Mouse (Mus musculus): ENCODE measurements at regions not wholly inside any gene's neighbourhood (a gene's known extent, or its start where the extent isn't known, plus 50 kb on each side); places are given as distances from the start of the nearest gene placed in this dataset.

DNA sequence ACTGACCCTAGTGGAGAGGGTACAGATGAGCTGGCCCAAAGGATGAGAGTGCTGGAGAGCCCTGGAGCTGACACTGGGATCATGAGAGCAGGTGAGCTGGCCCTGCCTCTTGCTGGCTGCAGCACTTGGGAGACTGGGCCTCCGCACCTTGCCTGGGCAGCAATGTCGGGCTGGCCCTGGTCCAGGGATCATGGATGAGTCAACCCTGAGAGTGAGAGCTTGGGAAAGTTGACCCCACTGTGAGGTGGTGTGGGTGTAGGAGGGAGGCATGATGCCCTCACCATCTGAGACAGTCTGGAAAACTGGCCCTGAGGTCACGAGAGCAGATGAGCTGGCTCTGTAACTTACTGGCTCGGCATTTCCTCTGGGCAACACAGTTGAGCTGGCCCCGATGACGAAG is 140.1 kb upstream of the Cadm1 start:
- Histone ChIP-seq H3K4me1 (ENCODE audit: control insufficient read depth, insufficient read depth, low read length) (peaks cover 13% of the 10 kb centered on the region), H3K9ac (replicated peaks; ENCODE audit: low read length) (no peak overlapping the region), H3K27me3 (ENCODE audit: control insufficient read depth, insufficient read depth, low read length) (no peaks in the 10 kb centered on the region), H3K36me3 (ENCODE audit: control insufficient read depth, insufficient read depth, low read length) (no peaks in the 10 kb centered on the region), H3K27ac (replicated peaks; ENCODE audit: low read depth, low read length) (no peak overlapping the region), H3K9me3 (ENCODE audit: control insufficient read depth, low read length) (no peaks in the 10 kb centered on the region), H3K4me3 (replicated peaks; ENCODE audit: low read depth, low read length) (no peak overlapping the region), H3K4me2 (ENCODE audit: low read length) (no peak overlapping the region)
- ATAC-seq (ENCODE audit: low FRiP score, low TSS enrichment) (no peak), DNase-seq (no peak)
- 94% methylated on average over 6 of the region's 6 CpGs for WGBS

DNA sequence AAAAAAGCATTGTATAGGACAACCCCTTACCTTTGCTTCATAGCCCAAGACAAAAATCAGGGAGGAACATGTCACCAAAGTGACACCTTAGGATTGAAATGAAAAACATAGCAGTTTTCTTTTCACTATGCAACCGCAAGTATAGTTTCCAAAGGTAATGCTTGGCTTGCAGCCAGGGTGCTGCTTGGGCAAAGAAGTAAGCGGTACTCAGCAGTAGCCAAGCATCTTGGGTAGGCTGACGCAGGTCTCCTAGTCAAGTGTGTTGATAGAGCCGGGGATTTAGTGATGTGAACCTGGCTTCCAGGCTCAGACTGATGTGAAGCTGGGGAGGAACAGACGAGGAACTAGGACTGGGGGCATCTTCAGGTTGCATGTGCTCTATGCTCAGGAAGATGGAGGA is 138.3 kb upstream of the Cadm1 start:
- WGBS, result 88% methylated on average over 5 of the region's 5 CpGs
- no peak for ATAC-seq (ENCODE audit: low FRiP score, low TSS enrichment)
- no peak overlapping the region for H3K27ac ChIP-seq (replicated peaks; ENCODE audit: low read depth, low read length)

DNA sequence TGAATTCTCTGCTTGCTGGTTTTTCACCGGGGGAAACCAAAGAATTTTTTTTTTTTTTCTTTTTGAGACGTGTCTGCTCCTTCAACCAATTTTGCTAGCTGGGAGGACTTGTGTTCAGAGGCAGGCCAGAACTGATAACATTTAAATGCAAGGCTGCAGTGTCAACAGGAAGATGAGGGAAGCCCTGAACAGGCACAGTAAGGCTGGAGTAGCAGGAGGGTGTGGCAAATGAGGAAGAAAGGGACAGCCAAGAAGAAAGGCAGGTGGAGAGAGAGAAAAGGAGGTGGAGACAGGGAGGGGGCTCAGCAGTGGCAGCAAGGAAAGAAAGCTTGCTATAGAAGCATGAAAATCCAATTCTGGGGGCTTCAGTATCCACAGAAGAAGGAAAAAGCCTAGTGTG is 130.4 kb upstream of the Cadm1 start:
- Histone ChIP-seq H3K27ac (replicated peaks; ENCODE audit: low read depth, low read length) (no peak overlapping the region), H3K9ac (replicated peaks; ENCODE audit: low read length) (no peak overlapping the region), H3K4me3 (replicated peaks; ENCODE audit: low read depth, low read length) (no peak overlapping the region), H3K36me3 (ENCODE audit: control insufficient read depth, insufficient read depth, low read length) (no peaks in the 10 kb centered on the region), H3K27me3 (ENCODE audit: control insufficient read depth, insufficient read depth, low read length) (0 out of 2 replicates have a peak, but pooled peaks cover 5% of the 10 kb centered on the region), H3K4me1 (ENCODE audit: control insufficient read depth, insufficient read depth, low read length) (peaks cover 8% of the 10 kb centered on the region), H3K9me3 (ENCODE audit: control insufficient read depth, low read length) (no peaks in the 10 kb centered on the region), H3K4me2 (ENCODE audit: low read length) (no peak overlapping the region)
- no peak for DNase-seq
- no peak for ATAC-seq (ENCODE audit: low FRiP score, low TSS enrichment)
- WGBS, result 5% methylated on average over 2 of the region's 2 CpGs

More for the DNA sequence above, 138.3 kb upstream of the Cadm1 start:
- Histone ChIP-seq H3K4me1 (ENCODE audit: control insufficient read depth, insufficient read depth, low read length) (peaks cover 13% of the 10 kb centered on the region), H3K4me3 (replicated peaks; ENCODE audit: low read depth, low read length) (no peak overlapping the region), H3K4me2 (ENCODE audit: low read length) (no peak overlapping the region), H3K9me3 (ENCODE audit: control insufficient read depth, low read length) (no peaks in the 10 kb centered on the region), H3K27me3 (ENCODE audit: control insufficient read depth, insufficient read depth, low read length) (no peaks in the 10 kb centered on the region), H3K36me3 (ENCODE audit: control insufficient read depth, insufficient read depth, low read length) (no peaks in the 10 kb centered on the region), H3K9ac (replicated peaks; ENCODE audit: low read length) (no peak overlapping the region)
- no peak for DNase-seq

DNA sequence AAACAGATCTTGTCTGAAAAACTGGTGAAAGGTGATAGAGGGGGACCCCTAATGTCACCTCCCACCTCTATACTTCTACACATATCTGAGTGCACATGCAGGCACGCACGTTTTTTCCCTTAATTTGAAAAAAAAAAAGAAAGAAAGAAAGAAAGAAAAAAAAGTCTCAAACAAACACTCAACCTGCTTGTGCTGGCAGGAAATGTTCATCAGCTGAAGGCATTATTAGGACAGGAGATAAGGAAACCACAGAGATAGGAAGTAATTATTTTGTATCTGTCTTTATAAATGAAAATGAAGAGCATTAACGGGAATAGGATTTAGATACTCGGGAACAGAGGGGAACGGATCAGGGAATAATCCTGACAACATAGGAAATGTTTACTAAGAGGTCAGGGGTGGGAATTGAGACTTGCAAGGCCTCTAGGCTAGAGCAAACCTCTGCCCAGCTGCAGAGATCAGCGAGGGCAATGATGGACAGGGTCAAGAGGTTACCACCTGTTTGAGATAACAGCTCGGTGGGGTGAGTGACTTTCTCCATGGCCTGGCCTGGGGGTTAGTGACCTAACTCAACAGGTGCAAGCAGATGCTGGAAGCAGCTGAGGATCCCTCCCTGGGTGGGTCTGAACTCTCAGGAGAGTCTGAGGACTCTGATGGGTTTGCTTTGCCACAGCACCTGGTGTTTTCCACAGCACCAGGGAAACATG is 129.7 kb upstream of the Cadm1 start:
- no peaks in the 10 kb centered on the region for H3K36me3 ChIP-seq (ENCODE audit: control insufficient read depth, insufficient read depth, low read length)
- WGBS, result 22% methylated on average over 7 of the region's 7 CpGs

DNA sequence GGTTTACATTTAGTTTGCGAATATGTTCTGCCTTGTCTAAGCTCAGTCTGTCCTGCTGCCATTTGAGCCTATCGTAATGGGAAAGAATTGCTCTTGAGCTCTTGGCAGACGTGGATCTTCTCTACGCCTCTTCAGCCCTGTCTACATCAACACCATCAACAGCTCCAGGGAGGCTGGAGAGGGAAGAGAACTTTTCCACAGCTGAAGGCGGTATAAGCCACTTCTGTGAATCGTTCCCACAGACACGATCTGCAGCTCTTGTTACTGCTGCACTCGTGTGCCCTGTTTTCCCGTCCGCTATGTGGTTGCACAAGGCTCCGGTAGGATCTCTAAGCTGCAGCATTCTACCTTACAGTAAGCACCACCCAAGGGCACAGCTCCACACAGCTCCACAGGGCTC is 128.5 kb upstream of the Cadm1 start:
- Histone ChIP-seq H3K27me3 (ENCODE audit: control insufficient read depth, insufficient read depth, low read length) (0 out of 2 replicates have a peak, but pooled peaks cover 5% of the 10 kb centered on the region), H3K36me3 (ENCODE audit: control insufficient read depth, insufficient read depth, low read length) (no peaks in the 10 kb centered on the region), H3K4me1 (ENCODE audit: control insufficient read depth, insufficient read depth, low read length) (peaks cover 16% of the 10 kb centered on the region), H3K4me3 (replicated peaks; ENCODE audit: low read depth, low read length) (no peak overlapping the region), H3K9me3 (ENCODE audit: control insufficient read depth, low read length) (no peaks in the 10 kb centered on the region), H3K4me2 (ENCODE audit: low read length) (no peak overlapping the region), H3K9ac (replicated peaks; ENCODE audit: low read length) (no peak overlapping the region), H3K27ac (replicated peaks; ENCODE audit: low read depth, low read length) (no peak overlapping the region)
- ATAC-seq (ENCODE audit: low FRiP score, low TSS enrichment), result no peak
- 88% methylated on average over 11 of the region's 11 CpGs for WGBS
- no peak for DNase-seq

More for the DNA sequence above, 129.7 kb upstream of the Cadm1 start:
- Histone ChIP-seq H3K27ac (replicated peaks; ENCODE audit: low read depth, low read length) (no peak overlapping the region), H3K4me1 (ENCODE audit: control insufficient read depth, insufficient read depth, low read length) (peaks cover 12% of the 10 kb centered on the region), H3K9ac (replicated peaks; ENCODE audit: low read length) (no peak overlapping the region), H3K27me3 (ENCODE audit: control insufficient read depth, insufficient read depth, low read length) (0 out of 2 replicates have a peak, but pooled peaks cover 5% of the 10 kb centered on the region), H3K4me2 (ENCODE audit: low read length) (no peak overlapping the region), H3K4me3 (replicated peaks; ENCODE audit: low read depth, low read length) (no peak overlapping the region), H3K9me3 (ENCODE audit: control insufficient read depth, low read length) (no peaks in the 10 kb centered on the region)
- ATAC-seq (ENCODE audit: low FRiP score, low TSS enrichment) (no peak), DNase-seq (no peak)

DNA sequence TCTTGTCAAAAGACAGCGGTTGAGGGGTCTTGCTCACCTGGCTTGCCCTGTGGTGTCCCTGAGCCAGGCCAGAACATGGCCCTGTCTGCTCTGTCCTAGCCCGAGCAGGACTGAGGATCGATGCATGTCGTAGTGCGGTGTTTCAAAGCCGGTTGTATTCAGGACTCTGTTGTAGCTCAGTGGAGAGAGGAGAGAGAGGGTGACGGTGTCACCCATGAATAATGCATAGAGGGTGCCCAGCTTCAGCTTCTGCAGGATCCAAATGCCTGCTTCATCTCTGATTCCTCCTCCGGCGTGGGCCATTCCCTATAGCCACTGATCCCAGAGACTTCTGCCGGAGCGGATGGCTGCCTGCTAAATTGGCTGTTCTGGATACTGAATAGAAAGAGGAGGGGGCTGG is 126.7 kb upstream of the Cadm1 start:
- ATAC-seq (ENCODE audit: low FRiP score, low TSS enrichment) (no peak), DNase-seq (peak; percentile 38)
- H3K4me2 ChIP-seq (ENCODE audit: low read length), result no peak overlapping the region

DNA sequence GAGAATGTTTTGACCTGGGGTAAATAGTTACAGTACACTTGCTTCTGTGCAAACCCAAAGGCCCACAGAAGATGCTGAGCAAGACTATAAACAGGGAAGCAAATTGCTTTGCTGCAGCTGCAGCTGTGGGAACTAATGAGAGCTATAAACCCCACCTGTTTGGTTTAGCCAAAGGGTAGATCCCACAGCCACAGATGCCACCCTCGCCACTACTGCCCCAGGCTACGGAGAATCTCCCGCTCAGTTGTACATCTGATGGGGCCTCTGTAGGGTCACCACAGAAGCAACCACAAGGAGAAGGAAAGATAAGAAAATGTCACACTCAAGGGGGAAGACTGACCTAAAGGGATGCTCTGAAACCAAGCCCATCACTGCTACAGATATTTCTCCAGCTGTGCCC is 125.2 kb upstream of the Cadm1 start:
- DNase-seq (no peak), ATAC-seq (ENCODE audit: low FRiP score, low TSS enrichment) (no peak)
- no peak overlapping the region for H3K4me2 ChIP-seq (ENCODE audit: low read length)
- H3K36me3 ChIP-seq (ENCODE audit: control insufficient read depth, insufficient read depth, low read length), result no peaks in the 10 kb centered on the region
- H3K9me3 ChIP-seq (ENCODE audit: control insufficient read depth, low read length), result no peaks in the 10 kb centered on the region
- H3K27ac ChIP-seq (replicated peaks; ENCODE audit: low read depth, low read length), result no peak overlapping the region
- H3K4me1 ChIP-seq (ENCODE audit: control insufficient read depth, insufficient read depth, low read length), result peaks cover 26% of the 10 kb centered on the region
- H3K9ac ChIP-seq (replicated peaks; ENCODE audit: low read length), result no peak overlapping the region
- 0 out of 2 replicates have a peak, but pooled peaks cover 5% of the 10 kb centered on the region for H3K27me3 ChIP-seq (ENCODE audit: control insufficient read depth, insufficient read depth, low read length)
- WGBS, result 67% methylated on average over 3 of the region's 3 CpGs
- no peak overlapping the region for H3K4me3 ChIP-seq (replicated peaks; ENCODE audit: low read depth, low read length)

More for the DNA sequence above, 126.7 kb upstream of the Cadm1 start:
- H3K27ac ChIP-seq (replicated peaks; ENCODE audit: low read depth, low read length), result no peak overlapping the region
- peaks cover 26% of the 10 kb centered on the region for H3K4me1 ChIP-seq (ENCODE audit: control insufficient read depth, insufficient read depth, low read length)
- no peaks in the 10 kb centered on the region for H3K36me3 ChIP-seq (ENCODE audit: control insufficient read depth, insufficient read depth, low read length)
- no peak overlapping the region for H3K4me3 ChIP-seq (replicated peaks; ENCODE audit: low read depth, low read length)
- H3K9ac ChIP-seq (replicated peaks; ENCODE audit: low read length), result no peak overlapping the region
- H3K27me3 ChIP-seq (ENCODE audit: control insufficient read depth, insufficient read depth, low read length), result 0 out of 2 replicates have a peak, but pooled peaks cover 5% of the 10 kb centered on the region
- 27% methylated on average over 11 of the region's 11 CpGs for WGBS
- no peaks in the 10 kb centered on the region for H3K9me3 ChIP-seq (ENCODE audit: control insufficient read depth, low read length)

DNA sequence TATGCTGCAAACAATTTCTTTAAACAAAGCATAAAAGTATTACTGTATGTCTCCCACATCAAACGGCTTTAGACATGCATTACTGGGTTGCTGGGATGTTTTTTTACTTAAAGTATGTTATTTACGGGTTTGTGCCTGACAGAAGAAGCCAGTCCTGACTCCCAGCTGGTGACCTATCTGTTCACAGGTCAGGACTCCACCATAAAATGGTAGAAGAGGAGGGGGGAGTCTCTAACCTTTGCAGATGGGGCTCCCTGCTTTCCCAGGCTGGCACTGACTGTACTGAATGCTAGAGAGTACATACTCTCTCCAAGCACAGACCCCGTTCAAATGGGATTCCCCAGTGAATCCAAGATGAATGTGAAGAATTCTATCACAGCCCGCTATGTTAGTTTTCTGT is 124.4 kb upstream of the Cadm1 start:
- Histone ChIP-seq H3K9me3 (ENCODE audit: control insufficient read depth, low read length) (no peaks in the 10 kb centered on the region), H3K36me3 (ENCODE audit: control insufficient read depth, insufficient read depth, low read length) (no peaks in the 10 kb centered on the region), H3K4me2 (ENCODE audit: low read length) (no peak overlapping the region), H3K4me1 (ENCODE audit: control insufficient read depth, insufficient read depth, low read length) (peaks cover 26% of the 10 kb centered on the region), H3K9ac (replicated peaks; ENCODE audit: low read length) (no peak overlapping the region), H3K27ac (replicated peaks; ENCODE audit: low read depth, low read length) (no peak overlapping the region), H3K4me3 (replicated peaks; ENCODE audit: low read depth, low read length) (no peak overlapping the region), H3K27me3 (ENCODE audit: control insufficient read depth, insufficient read depth, low read length) (0 out of 2 replicates have a peak, but pooled peaks cover 5% of the 10 kb centered on the region)
- WGBS, result 71% methylated on average over 4 of the region's 4 CpGs
- DNase-seq (no peak), ATAC-seq (ENCODE audit: low FRiP score, low TSS enrichment) (no peak)

DNA sequence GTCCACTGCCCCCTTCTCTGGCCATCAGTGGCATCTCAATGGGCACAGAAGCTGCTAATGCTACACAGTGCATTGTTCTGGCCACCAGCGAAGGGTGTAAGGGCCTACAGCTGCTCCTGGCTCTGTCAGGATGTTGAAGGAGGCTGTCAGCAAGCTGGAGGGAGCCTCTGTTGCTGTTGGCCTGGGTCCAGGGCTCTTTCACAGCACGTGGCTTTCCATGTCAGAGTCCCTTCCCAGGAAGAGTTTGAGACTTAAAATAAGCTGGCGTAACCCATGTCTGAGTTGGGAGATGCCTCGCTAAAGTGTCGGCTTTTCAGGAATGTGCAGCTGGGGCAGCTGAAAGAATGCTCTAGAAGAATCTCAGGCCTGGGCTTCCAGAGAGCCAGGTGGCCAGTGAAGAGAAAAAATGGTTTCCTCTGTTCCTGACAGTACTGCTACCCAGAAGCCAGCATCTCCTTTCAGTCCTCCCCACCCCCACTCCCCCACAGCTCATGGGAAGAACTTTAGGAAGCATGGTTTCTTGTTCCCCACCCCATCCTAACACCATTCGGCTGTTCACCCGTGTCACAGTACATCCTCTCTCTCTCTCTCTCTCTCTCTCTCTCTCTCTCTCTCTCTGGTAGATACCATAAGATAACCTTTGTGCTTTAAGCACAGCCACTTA is 122.8 kb upstream of the Cadm1 start:
- no peaks in the 10 kb centered on the region for H3K36me3 ChIP-seq (ENCODE audit: control insufficient read depth, insufficient read depth, low read length)
- H3K9me3 ChIP-seq (ENCODE audit: control insufficient read depth, low read length), result no peaks in the 10 kb centered on the region
- no peak overlapping the region for H3K9ac ChIP-seq (replicated peaks; ENCODE audit: low read length)
- 37% methylated on average over 7 of the region's 7 CpGs for WGBS
- H3K4me1 ChIP-seq (ENCODE audit: control insufficient read depth, insufficient read depth, low read length), result peaks cover 26% of the 10 kb centered on the region
- 0 out of 2 replicates have a peak, but pooled peaks cover 5% of the 10 kb centered on the region for H3K27me3 ChIP-seq (ENCODE audit: control insufficient read depth, insufficient read depth, low read length)
- DNase-seq (peak; percentile 72), ATAC-seq (ENCODE audit: low FRiP score, low TSS enrichment) (no peak)
- H3K27ac ChIP-seq (replicated peaks; ENCODE audit: low read depth, low read length), result no peak overlapping the region
- no peak overlapping the region for H3K4me3 ChIP-seq (replicated peaks; ENCODE audit: low read depth, low read length)
- no peak overlapping the region for H3K4me2 ChIP-seq (ENCODE audit: low read length)
